Mouse (Mus musculus) spleen, postnatal 10 days (tissue): Measurements from ENCODE around the gene Chit1.

ENCODE experiments used
- DNase-seq, 2 experiments: peaks; one replicate each; pipeline ENCODE4 v3.0.0; 2021 to 2022; ENCODE audit warnings: low spot score in 2 of 2

Chit1 gene

GRCm38 (mm10) chr1:134142363-134142794 is 31.3 kb downstream of the Chit1 start:
- DNase-seq: no peak

GRCm38 (mm10) chr1:134146066-134146465 is 35.0 kb downstream of the Chit1 start:
- no peak for DNase-seq

GRCm38 (mm10) chr1:134150076-134150475 is 39.0 kb downstream of the Chit1 start:
- DNase-seq: no peak

- no peak for DNase-seq
Measured at GRCm38 (mm10) chr1:134150745-134151144, 39.7 kb downstream of the Chit1 start.

GRCm38 (mm10) chr1:134151655-134152412 is 40.8 kb downstream of the Chit1 start:
- peak; percentile 64 to 74 for DNase-seq

- no peak for DNase-seq
Measured at GRCm38 (mm10) chr1:134152626-134153590, 41.9 kb downstream of the Chit1 start.

- no peak for DNase-seq
Measured at GRCm38 (mm10) chr1:134154121-134154520, 43.1 kb downstream of the Chit1 start.

- no peak for DNase-seq
Measured at GRCm38 (mm10) chr1:134154655-134155054, 43.6 kb downstream of the Chit1 start.

GRCm38 (mm10) chr1:134160404-134160803 is 49.4 kb downstream of the Chit1 start:
- no peak for DNase-seq

GRCm38 (mm10) chr1:134161399-134161798 is 50.4 kb downstream of the Chit1 start:
- no peak for DNase-seq

- DNase-seq: no peak
Measured at GRCm38 (mm10) chr1:134162510-134163225, 51.6 kb downstream of the Chit1 start.

GRCm38 (mm10) chr1:134163476-134163875 is 52.4 kb downstream of the Chit1 start:
- DNase-seq: no peak

GRCm38 (mm10) chr1:134164454-134164853 is 53.4 kb downstream of the Chit1 start:
- DNase-seq: no peak

GRCm38 (mm10) chr1:134166547-134166946 is 55.5 kb downstream of the Chit1 start:
- DNase-seq: no peak

- DNase-seq: no peak
Measured at GRCm38 (mm10) chr1:134167416-134168305, 56.6 kb downstream of the Chit1 start.

GRCm38 (mm10) chr1:134168567-134168966 is 57.5 kb downstream of the Chit1 start:
- DNase-seq: no peak

GRCm38 (mm10) chr1:134168985-134169697 is 58.1 kb downstream of the Chit1 start:
- DNase-seq: no peak

GRCm38 (mm10) chr1:134173081-134173480 is 62.0 kb downstream of the Chit1 start:
- no peak for DNase-seq

- DNase-seq: no peak
Measured at GRCm38 (mm10) chr1:134177976-134178375, 66.9 kb downstream of the Chit1 start.

- DNase-seq: no peak
Measured at GRCm38 (mm10) chr1:134182025-134182424, 71.0 kb downstream of the Chit1 start, which contains the start of gene Chil1. Chil1 (plus strand) TSS chr1:134182176.
